Mouse (Mus musculus): ENCODE data around the gene Egln2. TPM values are rescaled to one million over a fixed set of nuclear protein-coding genes. Genes with fewer than 3 reads are reported as not detected.
A peak's percentile ranks its signal among the peaks of the same experiment; 100 is the strongest.

Egln2 gene
- polyA plus RNA-seq, 1 experiment from 2014 or later: 68.1 TPM

GRCm38 (mm10) chr7:27128162-27128561 lies 38.4 kb downstream of the Egln2 start:
- no peaks in the 10 kb centered on the region for H3K9me3 ChIP-seq
- H3K4me2 ChIP-seq (replicated peaks): no peak overlapping the region
- WGBS: 49% methylated on average over 3 of the region's 3 CpGs
- H3K36me3 ChIP-seq: no peaks in the 10 kb centered on the region
- H3K4me3 ChIP-seq (replicated peaks): no peak overlapping the region
- H3K4me1 ChIP-seq (replicated peaks): 0 out of 2 replicates have a peak, but pooled peaks cover 3% of the 10 kb centered on the region
- peak; percentile 49; the same call in 1 of the 2 replicates for ATAC-seq
- no peaks in the 10 kb centered on the region for H3K27me3 ChIP-seq (replicated peaks)
- H3K27ac ChIP-seq: no peak overlapping the region
- no peak overlapping the region for H3K9ac ChIP-seq

- ATAC-seq: no peak
- H3K9me3 ChIP-seq: no peaks in the 10 kb centered on the region
- H3K36me3 ChIP-seq: no peaks in the 10 kb centered on the region
- no peak overlapping the region for H3K4me2 ChIP-seq (replicated peaks)
- WGBS: 81% methylated on average over 4 of the region's 4 CpGs
- H3K27ac ChIP-seq: no peak overlapping the region
- H3K27me3 ChIP-seq (replicated peaks): no peaks in the 10 kb centered on the region
- H3K4me1 ChIP-seq (replicated peaks): no peaks in the 10 kb centered on the region
- no peak overlapping the region for H3K4me3 ChIP-seq (replicated peaks)
- no peak overlapping the region for H3K9ac ChIP-seq
Measured at GRCm38 (mm10) chr7:27124969-27125368, 41.6 kb downstream of the Egln2 start.

DNA sequence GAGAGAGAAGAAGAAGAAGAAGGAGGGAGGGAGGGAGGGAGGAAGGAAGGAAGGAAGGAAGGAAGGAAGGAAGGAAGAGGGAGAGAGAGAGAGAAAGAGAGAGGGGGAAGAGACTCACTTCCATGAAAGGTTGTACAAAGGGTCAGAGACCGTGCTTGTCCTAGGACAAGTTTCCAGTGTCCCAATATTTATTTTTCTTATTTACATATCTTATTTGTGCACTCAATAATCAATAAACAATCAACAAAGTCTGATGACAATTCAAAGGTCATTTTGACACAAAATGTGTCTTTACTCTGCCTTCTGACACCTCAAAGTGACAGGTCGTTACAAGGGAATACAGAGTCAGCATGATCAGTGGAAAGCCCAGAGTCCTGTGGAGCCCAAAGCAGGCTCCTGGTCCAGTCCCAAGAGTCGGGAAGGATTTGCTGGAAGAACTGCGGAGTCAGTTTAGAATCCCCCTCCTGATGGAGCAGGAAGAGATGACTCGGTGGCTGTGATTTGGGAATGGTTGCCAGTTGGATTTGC lies 42.2 kb downstream of the Egln2 start:
- H3K27me3 ChIP-seq (replicated peaks): no peaks in the 10 kb centered on the region
- no peak overlapping the region for H3K27ac ChIP-seq
- no peak overlapping the region for H3K9ac ChIP-seq
- no peak overlapping the region for H3K4me2 ChIP-seq (replicated peaks)
- no peaks in the 10 kb centered on the region for H3K36me3 ChIP-seq
- no peak overlapping the region for H3K4me3 ChIP-seq (replicated peaks)
- H3K4me1 ChIP-seq (replicated peaks): no peaks in the 10 kb centered on the region
- WGBS: 69% methylated on average over 5 of the region's 5 CpGs
- no peaks in the 10 kb centered on the region for H3K9me3 ChIP-seq
- ATAC-seq: no peak

DNA sequence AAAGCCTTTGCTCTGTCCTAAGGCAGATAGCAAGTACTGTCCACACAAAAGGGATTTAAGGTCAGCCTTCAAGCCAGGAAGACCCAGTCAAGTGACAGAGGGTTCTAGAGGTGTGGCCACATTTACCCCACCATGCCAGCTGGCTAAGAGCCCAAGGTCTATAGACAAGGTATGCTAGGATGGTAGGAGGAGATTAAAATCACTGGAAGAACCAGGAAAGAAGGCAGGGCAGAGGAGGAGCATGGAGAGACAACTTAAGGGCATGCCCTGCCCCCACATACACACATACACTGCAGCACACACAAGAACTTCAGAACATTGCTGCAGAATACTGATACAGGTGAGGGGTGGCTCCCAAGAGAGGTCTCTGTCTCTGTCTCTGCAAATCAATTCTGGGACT lies 46.9 kb downstream of the Egln2 start, which contains the start of gene Cyp2f2:
Cyp2f2 (plus strand) TSS at position 234 of the 400 bp plus-strand sequence.
- Histone ChIP-seq H3K4me2 (replicated peaks) (no peak within 1 kb of the TSS), H3K9me3 (no peaks in the 10 kb centered on the region), H3K4me1 (replicated peaks) (no peaks in the 10 kb centered on the region), H3K27me3 (replicated peaks) (no peaks in the 10 kb centered on the region), H3K36me3 (no peaks in the 10 kb centered on the region), H3K4me3 (replicated peaks) (no peak within 1 kb of the TSS), H3K9ac (no peak within 1 kb of the TSS), H3K27ac (no peak within 1 kb of the TSS)
- no peak for ATAC-seq

DNA sequence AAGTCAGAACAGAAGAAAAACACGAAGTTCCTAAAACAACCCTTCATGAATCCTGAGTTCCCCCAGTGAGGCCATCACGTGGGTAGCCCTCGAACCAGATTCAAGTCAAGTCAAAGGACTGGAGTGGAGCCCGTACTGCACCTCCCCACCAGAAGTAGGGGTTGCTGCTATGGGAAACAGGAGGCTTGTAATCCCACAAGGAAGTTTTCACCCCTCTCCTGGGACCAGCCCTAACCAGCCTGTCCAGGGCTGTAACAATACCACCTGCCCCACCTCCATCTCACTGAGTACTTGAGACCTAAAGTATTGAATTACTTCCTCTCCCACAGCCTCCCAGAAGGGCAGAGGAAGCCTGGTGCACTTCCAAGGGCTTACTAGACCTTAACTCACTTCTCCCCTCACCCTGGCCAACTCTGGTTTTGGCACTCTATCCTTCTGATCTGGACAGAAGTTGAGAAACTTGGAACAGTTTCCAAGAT lies 48.5 kb downstream of the Egln2 start:
- Histone ChIP-seq H3K9ac (no peak overlapping the region), H3K27me3 (replicated peaks) (no peaks in the 10 kb centered on the region), H3K27ac (no peak overlapping the region), H3K36me3 (no peaks in the 10 kb centered on the region), H3K4me3 (replicated peaks) (no peak overlapping the region), H3K4me1 (replicated peaks) (no peaks in the 10 kb centered on the region), H3K9me3 (no peaks in the 10 kb centered on the region), H3K4me2 (replicated peaks) (no peak overlapping the region)
- ATAC-seq: no peak
- WGBS: 61% methylated on average over 4 of the region's 4 CpGs

GRCm38 (mm10) chr7:27111987-27112386 lies 54.6 kb downstream of the Egln2 start:
- 68% methylated on average over 3 of the region's 3 CpGs for WGBS
- Histone ChIP-seq H3K9ac (no peak overlapping the region), H3K36me3 (no peaks in the 10 kb centered on the region), H3K9me3 (no peaks in the 10 kb centered on the region), H3K27me3 (replicated peaks) (no peaks in the 10 kb centered on the region), H3K4me2 (replicated peaks) (no peak overlapping the region), H3K4me3 (replicated peaks) (no peak overlapping the region), H3K27ac (no peak overlapping the region), H3K4me1 (replicated peaks) (no peaks in the 10 kb centered on the region)
- ATAC-seq: no peak

DNA sequence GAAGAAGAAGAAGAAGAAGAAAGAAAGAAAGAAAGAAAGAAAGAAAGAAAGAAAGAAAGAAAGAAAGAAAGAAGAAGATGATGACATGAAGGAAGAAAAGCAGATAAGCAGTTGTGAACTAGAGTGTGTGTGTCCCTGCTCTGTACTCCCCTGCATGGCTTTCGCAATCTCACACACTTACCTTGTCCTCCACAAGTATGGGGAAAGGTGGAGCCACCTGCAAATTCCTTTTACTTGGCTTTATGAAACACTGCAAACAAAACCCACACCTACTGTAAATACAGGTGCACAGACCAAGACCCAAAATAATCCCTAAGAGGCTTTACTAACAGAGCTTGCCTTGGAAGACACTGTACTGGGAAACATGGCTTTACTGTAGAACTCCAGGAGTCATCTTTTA lies 55.6 kb downstream of the Egln2 start:
- H3K4me1 ChIP-seq (replicated peaks): no peaks in the 10 kb centered on the region
- no peaks in the 10 kb centered on the region for H3K27me3 ChIP-seq (replicated peaks)
- 95% methylated on average over 1 of the region's 1 CpGs for WGBS
- H3K9me3 ChIP-seq: no peaks in the 10 kb centered on the region
- no peaks in the 10 kb centered on the region for H3K36me3 ChIP-seq
- no peak overlapping the region for H3K4me3 ChIP-seq (replicated peaks)
- no peak overlapping the region for H3K9ac ChIP-seq
- no peak overlapping the region for H3K27ac ChIP-seq
- ATAC-seq: no peak
- H3K4me2 ChIP-seq (replicated peaks): no peak overlapping the region

GRCm38 (mm10) chr7:27110327-27110726 lies 56.3 kb downstream of the Egln2 start:
- H3K9ac ChIP-seq: no peak overlapping the region
- no peak for ATAC-seq
- H3K4me3 ChIP-seq (replicated peaks): no peak overlapping the region
- no peaks in the 10 kb centered on the region for H3K36me3 ChIP-seq
- no peak overlapping the region for H3K27ac ChIP-seq
- no peak overlapping the region for H3K4me2 ChIP-seq (replicated peaks)
- H3K9me3 ChIP-seq: no peaks in the 10 kb centered on the region
- H3K4me1 ChIP-seq (replicated peaks): no peaks in the 10 kb centered on the region
- H3K27me3 ChIP-seq (replicated peaks): no peaks in the 10 kb centered on the region

MicroRNAs encoded within 50 kb of the gene (microRNA counts, 519-probe panel; counts per million panel counts)
- microRNA mmu-miR-1191: 97.1 counts per million, percentile 29 among the panel's probes with 10 or more counts

Other genes with a start within 250 kb of the Egln2 start
- gene Cyp2a22, start 227.4 kb downstream of the Egln2 start, polyA plus RNA-seq (2015; fragmentation: Nextera tagmentation; extraction: Ambion mirVana): not detected in 2 replicates
- gene Cyp2a12, start 137.7 kb downstream of the Egln2 start, polyA plus RNA-seq (2015; fragmentation: Nextera tagmentation; extraction: Ambion mirVana): not detected in 2 replicates
- gene Cyp2f2, start 46.9 kb downstream of the Egln2 start, polyA plus RNA-seq (2015; fragmentation: Nextera tagmentation; extraction: Ambion mirVana): 0.09 and 0.13 TPM in 2 replicates
- gene Cyp2t4, start 13.1 kb downstream of the Egln2 start, polyA plus RNA-seq (2015; fragmentation: Nextera tagmentation; extraction: Ambion mirVana): 0.09 and 0.16 TPM in 2 replicates
- gene Rab4b, start 12.1 kb upstream of the Egln2 start, polyA plus RNA-seq (2015; fragmentation: Nextera tagmentation; extraction: Ambion mirVana): 65.4 and 66.3 TPM in 2 replicates
- gene Gm21983, start 14.3 kb upstream of the Egln2 start, polyA plus RNA-seq (2015; fragmentation: Nextera tagmentation; extraction: Ambion mirVana): not detected in 2 replicates
- gene Mia, start 14.4 kb upstream of the Egln2 start, polyA plus RNA-seq (2015; fragmentation: Nextera tagmentation; extraction: Ambion mirVana): 6.4 and 9.4 TPM in 2 replicates
- 3.0 and 3.2 TPM in 2 replicates for gene BC024978, start 29.0 kb upstream of the Egln2 start, polyA plus RNA-seq (2015; fragmentation: Nextera tagmentation; extraction: Ambion mirVana)
- gene Snrpa, start 29.5 kb upstream of the Egln2 start, polyA plus RNA-seq (2015; fragmentation: Nextera tagmentation; extraction: Ambion mirVana): 223 and 249 TPM in 2 replicates
- 8.8 and 9.4 TPM in 2 replicates for gene Itpkc, start 61.9 kb upstream of the Egln2 start, polyA plus RNA-seq (2015; fragmentation: Nextera tagmentation; extraction: Ambion mirVana)
- 21.3 and 21.4 TPM in 2 replicates for gene Coq8b, start 66.2 kb upstream of the Egln2 start, polyA plus RNA-seq (2015; fragmentation: Nextera tagmentation; extraction: Ambion mirVana)
- gene Numbl, start 91.6 kb upstream of the Egln2 start, polyA plus RNA-seq (2015; fragmentation: Nextera tagmentation; extraction: Ambion mirVana): 16.2 and 16.5 TPM in 2 replicates
- gene Ltbp4, start 170.9 kb upstream of the Egln2 start, polyA plus RNA-seq (2015; fragmentation: Nextera tagmentation; extraction: Ambion mirVana): 75.9 and 92.8 TPM in 2 replicates
- 35.0 and 35.5 TPM in 2 replicates for gene Shkbp1, start 189.2 kb upstream of the Egln2 start, polyA plus RNA-seq (2015; fragmentation: Nextera tagmentation; extraction: Ambion mirVana)
- gene Gm20479, start 190.6 kb upstream of the Egln2 start, polyA plus RNA-seq (2015; fragmentation: Nextera tagmentation; extraction: Ambion mirVana): 1.8 TPM in 1 of 2 replicates, not detected in the other

Data from intestine, embryonic 15.5 days (tissue).